Mouse (Mus musculus) Muller cell, postnatal 12 days (primary cell): ENCODE results near the gene Ptk7.

Experiments
- DNase-seq: peaks from one replicate; pipeline ENCODE4 v3.0.0-alpha.2; 2015; ENCODE audit errors: inconsistent ontology term

Gene Ptk7

GRCm38 (mm10) chr17:46609721-46610514, 19.4 kb downstream of the Ptk7 start:
- no peak for DNase-seq

GRCm38 (mm10) chr17:46605987-46606386, 23.3 kb downstream of the Ptk7 start:
- no peak for DNase-seq

- DNase-seq: no peak
Observed at GRCm38 (mm10) chr17:46605126-46605525, 24.2 kb downstream of the Ptk7 start.

- DNase-seq: no peak
Observed at GRCm38 (mm10) chr17:46603229-46603628, 26.1 kb downstream of the Ptk7 start.

- no peak for DNase-seq
Observed at GRCm38 (mm10) chr17:46602212-46602611, 27.1 kb downstream of the Ptk7 start.

GRCm38 (mm10) chr17:46600569-46600968, 28.7 kb downstream of the Ptk7 start:
- DNase-seq: no peak

- DNase-seq: no peak
Observed at GRCm38 (mm10) chr17:46598963-46599362, 30.3 kb downstream of the Ptk7 start.

- DNase-seq: no peak
Observed at GRCm38 (mm10) chr17:46597956-46598355, 31.3 kb downstream of the Ptk7 start.

- no peak for DNase-seq
Observed at GRCm38 (mm10) chr17:46595336-46595735, 34.0 kb downstream of the Ptk7 start.

- no peak for DNase-seq
Observed at GRCm38 (mm10) chr17:46594606-46595005, 34.7 kb downstream of the Ptk7 start.

GRCm38 (mm10) chr17:46593124-46593523, 36.2 kb downstream of the Ptk7 start:
- DNase-seq: no peak

GRCm38 (mm10) chr17:46591406-46591805, 37.9 kb downstream of the Ptk7 start:
- DNase-seq: no peak

- no peak for DNase-seq
Observed at GRCm38 (mm10) chr17:46590439-46590838, 38.9 kb downstream of the Ptk7 start.

GRCm38 (mm10) chr17:46589635-46590314, 39.5 kb downstream of the Ptk7 start:
- DNase-seq: no peak

- no peak for DNase-seq
Observed at GRCm38 (mm10) chr17:46588913-46589312, 40.4 kb downstream of the Ptk7 start.

GRCm38 (mm10) chr17:46588173-46588572, 41.1 kb downstream of the Ptk7 start:
- DNase-seq: no peak

GRCm38 (mm10) chr17:46586327-46586726, 43.0 kb downstream of the Ptk7 start:
- DNase-seq: no peak

- DNase-seq: no peak
Observed at GRCm38 (mm10) chr17:46578650-46579049, 50.7 kb downstream of the Ptk7 start.

GRCm38 (mm10) chr17:46576070-46576469, 53.2 kb downstream of the Ptk7 start:
- no peak for DNase-seq

GRCm38 (mm10) chr17:46574535-46574934, 54.8 kb downstream of the Ptk7 start:
- DNase-seq: no peak

GRCm38 (mm10) chr17:46571005-46571404, 58.3 kb downstream of the Ptk7 start:
- no peak for DNase-seq

GRCm38 (mm10) chr17:46559146-46559545, 70.2 kb downstream of the Ptk7 start:
- DNase-seq: no peak

GRCm38 (mm10) chr17:46558151-46558550, 71.2 kb downstream of the Ptk7 start:
- no peak for DNase-seq
